Mouse (Mus musculus) bone marrow macrophage, adult 2 months (primary cell): ENCODE measurements around the gene Tmem102.

Experiments used
- CTCF ChIP-seq: IDR thresholded peaks from 2 replicates; pipeline ENCODE4 v1.5.1; 2012; ENCODE audit warnings: low read depth, mild to moderate bottlenecking, low read length, moderate library complexity
- POLR2A ChIP-seq: IDR thresholded peaks from 2 replicates; pipeline ENCODE4 v1.6.1; 2012; ENCODE audit warnings: mild to moderate bottlenecking, low read depth, low read length, borderline replicate concordance

DNA sequence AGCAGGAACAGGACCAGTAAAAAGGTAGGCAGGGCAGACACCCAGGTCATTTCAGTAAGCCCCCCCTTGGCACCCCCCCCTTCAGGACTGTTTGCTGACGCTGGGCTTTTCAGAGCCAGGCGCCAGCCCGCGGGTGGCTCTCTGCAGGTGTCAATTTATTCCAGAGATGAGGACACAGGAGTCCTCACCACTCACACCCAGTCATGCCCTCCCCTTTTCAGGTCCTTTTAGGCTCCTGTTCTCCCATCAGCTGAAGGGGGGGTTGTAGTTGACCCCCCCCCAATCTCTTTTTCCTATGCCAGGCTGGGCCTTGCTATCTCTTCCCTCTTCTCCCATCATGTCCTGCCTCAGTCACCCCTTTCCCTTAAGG, 30.5 kb upstream of the Tmem102 start:
- TF ChIP-seq CTCF (no peak), POLR2A (no peak)
